Mouse (Mus musculus) large intestine, adult 2 months (tissue): Measurements from ENCODE around the gene Stpg4. TPM values are rescaled to one million over a fixed set of nuclear protein-coding genes. Genes with fewer than 3 reads are reported as not detected.
A peak's percentile ranks its signal among the peaks of the same experiment; 100 is the strongest.

Experiments
- DNase-seq: peaks from one replicate; pipeline ENCODE4 v3.0.0-alpha.2; 2012; ENCODE audit warnings: low read depth, low spot score
- WGBS: fragments of 180-500 bp; shearing (Covaris S2); methylation state at CpG from one replicate; pipeline ENCODE4 v1.1.7; 2018; 5-methylcytosine and 5-hydroxymethylcytosine counted together
- polyA plus RNA-seq: library from polyadenylated mRNA; depleted of rRNA; stranded (reverse); fragments of >200 nt; gene quantifications from 2 replicates; pipeline ENCODE4 v1.2.3, GENCODE M21; 2012; rRNA removed

The Stpg4 gene
- polyA plus RNA-seq, 1 experiment = not detected

GRCm38 (mm10) chr17:87353745-87354320 is 73.7 kb downstream of the Stpg4 start:
- DNase-seq = no peak
- WGBS = 96% methylated on average over 8 of the region's 8 CpGs

- DNase-seq = no peak
- 29% methylated on average over 1 of the region's 1 CpGs for WGBS
These were observed 74.7 kb downstream of the Stpg4 start for GRCm38 (mm10) chr17:87352898-87353225.

GRCm38 (mm10) chr17:87352106-87352897 is 75.2 kb downstream of the Stpg4 start:
- DNase-seq = peak; percentile 57
- 23% methylated on average over 16 of the region's 16 CpGs for WGBS

GRCm38 (mm10) chr17:87351241-87352105 is 76.1 kb downstream of the Stpg4 start:
- WGBS = 16% methylated on average over 20 of the region's 20 CpGs
- no peak for DNase-seq

DNA sequence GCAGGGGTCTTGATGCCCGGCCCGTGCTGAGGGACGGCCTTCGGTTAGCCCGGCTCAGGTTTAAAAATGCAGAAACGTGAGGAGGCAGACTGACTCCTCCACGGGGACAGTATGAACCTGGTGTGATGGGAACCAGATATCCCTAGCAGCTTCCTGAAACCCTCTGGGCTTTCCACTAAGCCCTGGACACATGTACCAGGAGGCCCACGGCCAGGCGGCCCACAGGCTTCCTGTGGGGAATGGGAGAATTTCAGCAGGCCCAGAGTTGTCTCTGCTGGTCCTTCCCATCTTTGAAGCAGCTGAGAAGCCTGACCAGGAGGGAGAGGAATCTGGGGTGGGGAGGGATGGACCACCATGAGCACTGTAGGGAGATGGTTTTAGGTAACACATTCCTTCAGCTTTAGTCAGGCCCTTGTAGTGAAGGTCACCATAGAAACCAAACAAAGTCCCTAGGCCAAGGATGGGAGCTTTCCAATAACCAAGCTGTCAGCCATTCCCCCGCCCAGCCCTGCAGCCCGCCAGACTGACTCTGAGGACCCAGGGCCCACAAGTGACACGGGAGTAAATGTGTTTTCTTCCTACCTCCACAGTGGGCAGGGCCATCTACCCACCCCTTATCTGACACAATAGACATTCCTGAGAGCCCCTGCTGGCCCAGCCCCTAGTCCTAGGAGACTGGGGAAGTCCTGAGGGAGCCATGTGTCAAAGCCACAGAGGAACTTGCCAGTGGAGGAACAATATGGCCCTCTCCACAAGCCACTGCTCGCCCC is 76.9 kb downstream of the Stpg4 start:
- 66% methylated on average over 13 of the region's 13 CpGs for WGBS
- no peak for DNase-seq

- 73% methylated on average over 9 of the region's 9 CpGs for WGBS
- DNase-seq = no peak
These were observed 78.0 kb downstream of the Stpg4 start for GRCm38 (mm10) chr17:87349575-87349974.

- WGBS = 55% methylated on average over 9 of the region's 9 CpGs
- no peak for DNase-seq
These were observed 78.5 kb downstream of the Stpg4 start for GRCm38 (mm10) chr17:87349069-87349468.

- DNase-seq = no peak
- WGBS = 75% methylated on average over 9 of the region's 9 CpGs
These were observed 79.2 kb downstream of the Stpg4 start for GRCm38 (mm10) chr17:87348353-87348752.

DNA sequence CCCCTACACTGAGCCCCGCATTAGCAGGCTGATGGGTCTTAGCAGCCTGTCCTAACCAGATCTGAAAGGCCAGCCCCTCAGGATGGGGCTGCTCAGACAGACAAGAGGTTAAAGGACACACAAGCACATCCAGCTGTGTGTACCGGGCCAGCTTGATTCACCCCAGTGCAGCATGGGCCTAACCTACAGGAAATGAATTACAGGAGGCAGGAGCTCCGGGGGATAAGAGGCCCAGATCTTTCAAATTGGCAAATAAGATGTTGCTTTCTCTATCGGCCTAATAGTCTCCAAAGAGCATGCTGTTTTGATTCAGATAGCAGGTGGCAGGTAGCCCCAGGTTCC is 82.3 kb downstream of the Stpg4 start:
- no peak for DNase-seq
- 63% methylated on average over 4 of the region's 4 CpGs for WGBS

GRCm38 (mm10) chr17:87344441-87345251 is 82.9 kb downstream of the Stpg4 start:
- 77% methylated on average over 18 of the region's 18 CpGs for WGBS
- no peak for DNase-seq

GRCm38 (mm10) chr17:87343060-87343703 is 84.4 kb downstream of the Stpg4 start:
- no peak for DNase-seq
- WGBS = 80% methylated on average over 8 of the region's 8 CpGs

Other genes starting within 250 kb of the Stpg4 start
- gene Mcfd2, start 161.8 kb downstream of the Stpg4 start, polyA plus RNA-seq = 153 and 176 TPM in 2 replicates
- gene Ttc7, start 144.9 kb downstream of the Stpg4 start, polyA plus RNA-seq = 61.2 and 65.5 TPM in 2 replicates
- gene Calm2, start 19.2 kb upstream of the Stpg4 start, polyA plus RNA-seq = 92.6 and 104 TPM in 2 replicates
- 612 and 917 TPM in 2 replicates for gene Epcam, start 208.2 kb upstream of the Stpg4 start, polyA plus RNA-seq
- 6.0 and 7.2 TPM in 2 replicates for gene Msh2, start 244.6 kb upstream of the Stpg4 start, polyA plus RNA-seq